In the genomic region with DNA sequence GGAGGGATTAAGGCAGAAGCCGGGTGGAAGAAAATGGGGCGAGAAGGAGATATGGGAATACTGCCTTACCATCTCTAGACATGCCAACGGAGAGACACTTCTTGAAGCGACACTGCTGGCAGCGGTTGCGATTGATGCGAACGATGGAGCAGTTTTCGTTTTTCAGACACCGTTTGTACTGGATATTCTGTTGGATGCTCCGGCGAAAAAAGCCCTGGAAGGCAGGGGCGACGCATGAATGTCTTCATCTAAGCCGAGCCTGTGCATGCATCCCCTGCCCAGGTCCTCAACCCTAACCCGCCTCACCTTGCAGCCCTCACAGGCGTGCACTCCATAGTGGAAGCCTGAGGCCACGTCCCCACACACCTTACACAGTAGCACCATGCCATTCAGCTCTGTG, we compare ENCODE assay signal across 10 mouse cellular contexts. TPM values are rescaled to one million over a fixed set of nuclear protein-coding genes. Genes with fewer than 3 reads are reported as not detected.
DNase-seq lines count a peak whose midpoint lies in the region; ATAC-seq and TF ChIP-seq lines count a peak whose summit lies in the region.
"Had no signal": no experiment of that assay in that cellular context is flagged by ENCODE, and none has a peak within 500 bp of the region (broad histone marks: within the 10 kb centered on the region; RNA-seq: fewer than 3 reads in every experiment).

No protein-coding gene starts in this region.

- no peaks in the 10 kb centered on the region for H3K9me3 ChIP-seq in forebrain, embryonic 14.5 days (replicated peaks; ENCODE audit: control insufficient read depth, low read length)
- no peaks in the 10 kb centered on the region for H3K9me3 ChIP-seq in forebrain, embryonic 11.5 days (ENCODE audit: control insufficient read depth, low read length)
- H3K9me3 ChIP-seq in hindbrain, postnatal 0 days (ENCODE audit: low read length), result no peaks in the 10 kb centered on the region
- no peaks in the 10 kb centered on the region for H3K9me3 ChIP-seq in hindbrain, embryonic 10.5 days
- no peaks in the 10 kb centered on the region for H3K9me3 ChIP-seq in megakaryocyte, embryonic 14.5 days
- H3K9me3 ChIP-seq: embryonic facial prominence, embryonic 13.5 days; liver, embryonic 15.5 days had no signal

- no peak for TF ChIP-seq CTCF in hindbrain, postnatal 0 days (IDR thresholded peaks at IDR 0.05; ENCODE audit: low read depth)

- no peak overlapping the region for H3K9ac ChIP-seq in forebrain, embryonic 14.5 days (ENCODE audit: low read length)
- H3K9ac ChIP-seq in forebrain, embryonic 11.5 days (ENCODE audit: low read length), result no peak overlapping the region
- H3K9ac ChIP-seq in hindbrain, postnatal 0 days (replicated peaks; ENCODE audit: low read length), result no peak overlapping the region
- H3K9ac ChIP-seq: embryonic facial prominence, embryonic 13.5 days; liver, embryonic 15.5 days had no signal

- DNase-seq in forebrain, embryonic 14.5 days (ENCODE audit: low spot score), result no peak
- no peak for DNase-seq in forebrain, embryonic 11.5 days (ENCODE audit: low spot score)
- DNase-seq in hindbrain, postnatal 0 days (ENCODE audit: low spot score), result no peak
- no peak for DNase-seq in hindbrain, embryonic 10.5 days (ENCODE audit: low spot score)
- peak; percentile 10 to 34 for DNase-seq in heart, postnatal 36 days
- no peak for DNase-seq in frontal cortex, postnatal 10 days (ENCODE audit: low spot score in 2 of 2)

- H3K36me3 ChIP-seq in forebrain, embryonic 14.5 days (ENCODE audit: control insufficient read depth, insufficient read depth, low read length), result peaks cover 40% of the 10 kb centered on the region
- H3K36me3 ChIP-seq in forebrain, embryonic 11.5 days (ENCODE audit: control insufficient read depth, insufficient read depth, low read length), result no peaks in the 10 kb centered on the region
- peaks cover 33% of the 10 kb centered on the region for H3K36me3 ChIP-seq in hindbrain, postnatal 0 days (ENCODE audit: insufficient read depth, low read length)
- peaks cover 35% of the 10 kb centered on the region for H3K36me3 ChIP-seq in hindbrain, embryonic 10.5 days
- peaks cover 56% of the 10 kb centered on the region for H3K36me3 ChIP-seq in megakaryocyte, embryonic 14.5 days (replicated peaks; ENCODE audit: low read length)

- intact Hi-C loops in heart, postnatal 36 days (cut with DNase I), result no loop called here

- H3K4me2 ChIP-seq in forebrain, embryonic 14.5 days (ENCODE audit: low read length), result no peak overlapping the region
- no peak overlapping the region for H3K4me2 ChIP-seq in forebrain, embryonic 11.5 days (ENCODE audit: low read depth, low read length, severe bottlenecking)
- no peak overlapping the region for H3K4me2 ChIP-seq in hindbrain, postnatal 0 days (ENCODE audit: low read depth, low read length)
- H3K4me2 ChIP-seq: embryonic facial prominence, embryonic 13.5 days; liver, embryonic 15.5 days had no signal

- peak overlapping the region; percentile 14; the same call in 1 of the 2 replicates for H3K27ac ChIP-seq in forebrain, embryonic 14.5 days (ENCODE audit: low read depth, low read length)
- H3K27ac ChIP-seq in forebrain, embryonic 11.5 days (ENCODE audit: low read depth, low read length), result no peak overlapping the region
- H3K27ac ChIP-seq in hindbrain, postnatal 0 days, result 0 out of 2 replicates have a peak overlapping the region, but pooled peaks have one; percentile 15
- no peak overlapping the region for H3K27ac ChIP-seq in hindbrain, embryonic 10.5 days
- H3K27ac ChIP-seq: embryonic facial prominence, embryonic 13.5 days; liver, embryonic 15.5 days had no signal

- 92% methylated on average over 18 of the region's 18 CpGs for WGBS in forebrain, embryonic 14.5 days
- 91% methylated on average over 18 of the region's 18 CpGs for WGBS in forebrain, embryonic 11.5 days
- WGBS in hindbrain, postnatal 0 days, result 90% methylated on average over 18 of the region's 18 CpGs
- 94% methylated on average over 18 of the region's 18 CpGs for whole genome bisulfite sequencing in hindbrain, embryonic 10.5 days

- no peaks in the 10 kb centered on the region for H3K27me3 ChIP-seq in forebrain, embryonic 14.5 days (replicated peaks; ENCODE audit: control insufficient read depth, insufficient read depth, low read length)
- H3K27me3 ChIP-seq in forebrain, embryonic 11.5 days (ENCODE audit: control insufficient read depth, insufficient read depth, low read length), result no peaks in the 10 kb centered on the region
- H3K27me3 ChIP-seq in hindbrain, postnatal 0 days (ENCODE audit: insufficient read depth, low read length), result no peaks in the 10 kb centered on the region
- H3K27me3 ChIP-seq in hindbrain, embryonic 10.5 days (ENCODE audit: insufficient read depth, poor library complexity, severe bottlenecking), result peaks cover 7% of the 10 kb centered on the region; the same call in 1 of the 2 replicates
- H3K27me3 ChIP-seq in megakaryocyte, embryonic 14.5 days (replicated peaks), result no peaks in the 10 kb centered on the region
- H3K27me3 ChIP-seq: embryonic facial prominence, embryonic 13.5 days; liver, embryonic 15.5 days had no signal

- H3K4me3 ChIP-seq in forebrain, embryonic 14.5 days (ENCODE audit: low read depth, low read length), result no peak overlapping the region
- no peak overlapping the region for H3K4me3 ChIP-seq in forebrain, embryonic 11.5 days (ENCODE audit: low read depth, low read length)
- H3K4me3 ChIP-seq in hindbrain, postnatal 0 days (ENCODE audit: low read length), result no peak overlapping the region
- H3K4me3 ChIP-seq in hindbrain, embryonic 10.5 days, result no peak overlapping the region
- H3K4me3 ChIP-seq in megakaryocyte, embryonic 14.5 days (replicated peaks), result peak overlapping the region; percentile 51
- H3K4me3 ChIP-seq: embryonic facial prominence, embryonic 13.5 days; liver, embryonic 15.5 days had no signal

- peaks cover 51% of the 10 kb centered on the region for H3K4me1 ChIP-seq in forebrain, embryonic 14.5 days (ENCODE audit: control insufficient read depth, insufficient read depth, low read length)
- peaks cover 42% of the 10 kb centered on the region for H3K4me1 ChIP-seq in forebrain, embryonic 11.5 days (replicated peaks; ENCODE audit: control insufficient read depth, insufficient read depth, low read length)
- peaks cover 41% of the 10 kb centered on the region for H3K4me1 ChIP-seq in hindbrain, postnatal 0 days (ENCODE audit: insufficient read depth, low read length)
- peaks cover 76% of the 10 kb centered on the region for H3K4me1 ChIP-seq in hindbrain, embryonic 10.5 days (replicated peaks)
- peaks cover 99% of the 10 kb centered on the region for H3K4me1 ChIP-seq in megakaryocyte, embryonic 14.5 days

- no peak for ATAC-seq in forebrain, embryonic 14.5 days
- ATAC-seq in forebrain, embryonic 11.5 days (replicated peaks; ENCODE audit: low FRiP score), result no peak
- no peak for ATAC-seq in hindbrain, postnatal 0 days
- ATAC-seq in megakaryocyte, adult 5-6 weeks (ENCODE audit: poor library complexity, severe bottlenecking), result no peak

RNA-seq across cellular contexts. Expression of a gene that starts 4.0 kb away (rescaled TPM):
- 2.2 and 3.1 TPM in 2 replicates for polyA plus RNA-seq in forebrain, embryonic 14.5 days (2014; fragmentation: Nextera tagmentation; extraction: Ambion mirVana)
- polyA plus RNA-seq in forebrain, embryonic 11.5 days (2014; fragmentation: Nextera tagmentation; extraction: Ambion mirVana), result 1.0 and 1.6 TPM in 2 replicates
- total RNA-seq in hindbrain, postnatal 0 days (2014; rRNA removed), result 7.5 and 8.6 TPM in 2 replicates
- 10.2 and 13.5 TPM in 2 replicates for polyA plus RNA-seq in hindbrain, postnatal 0 days (2015; fragmentation: Nextera tagmentation; extraction: Ambion mirVana)
- 1.2 and 1.5 TPM in 2 replicates for polyA plus RNA-seq in hindbrain, embryonic 10.5 days (2016; fragmentation: Nextera tagmentation; extraction: Ambion mirVana)
- 5.6 and 22.1 TPM in 2 replicates for polyA plus RNA-seq in megakaryocyte, embryonic 14.5 days (2012; ENCODE audit: insufficient read depth, low replicate concordance)
- total RNA-seq in megakaryocyte, adult 5-6 weeks (2015), result 0.11 and 0.25 TPM in 2 replicates
- 0.12 and 0.37 TPM in 2 replicates for total RNA-seq in megakaryocyte, adult 5-6 weeks (2017)
- 100 to 1,000 TPM; 104 to 107 TPM for total RNA-seq in heart, postnatal 36 days (2021)

RNA-seq across cellular contexts. Expression of a gene that starts 24.2 kb away (rescaled TPM):
- 19.3 and 20.5 TPM in 2 replicates for polyA plus RNA-seq in forebrain, embryonic 14.5 days (2014; fragmentation: Nextera tagmentation; extraction: Ambion mirVana)
- 24.0 and 28.4 TPM in 2 replicates for polyA plus RNA-seq in forebrain, embryonic 11.5 days (2014; fragmentation: Nextera tagmentation; extraction: Ambion mirVana)
- 77.7 and 94.3 TPM in 2 replicates for total RNA-seq in hindbrain, postnatal 0 days (2014; rRNA removed)
- polyA plus RNA-seq in hindbrain, postnatal 0 days (2015; fragmentation: Nextera tagmentation; extraction: Ambion mirVana), result 25.0 and 25.4 TPM in 2 replicates
- polyA plus RNA-seq in hindbrain, embryonic 10.5 days (2016; fragmentation: Nextera tagmentation; extraction: Ambion mirVana), result 24.4 and 25.2 TPM in 2 replicates
- 30.0 and 46.8 TPM in 2 replicates for polyA plus RNA-seq in megakaryocyte, embryonic 14.5 days (2012; ENCODE audit: insufficient read depth, low replicate concordance)
- total RNA-seq in megakaryocyte, adult 5-6 weeks (2015), result 73.7 and 74.9 TPM in 2 replicates
- 111 and 119 TPM in 2 replicates for total RNA-seq in megakaryocyte, adult 5-6 weeks (2017)
- 10 to 100 TPM; 74.4 to 75.3 TPM for total RNA-seq in heart, postnatal 36 days (2021)

RNA-seq across cellular contexts. Expression of a gene that starts 30.7 kb away (rescaled TPM):
- polyA plus RNA-seq in forebrain, embryonic 14.5 days (2014; fragmentation: Nextera tagmentation; extraction: Ambion mirVana), result 164 and 199 TPM in 2 replicates
- polyA plus RNA-seq in forebrain, embryonic 11.5 days (2014; fragmentation: Nextera tagmentation; extraction: Ambion mirVana), result 35.9 and 36.9 TPM in 2 replicates
- total RNA-seq in hindbrain, postnatal 0 days (2014; rRNA removed), result 725 and 812 TPM in 2 replicates
- 160 TPM in 2 replicates for polyA plus RNA-seq in hindbrain, postnatal 0 days (2015; fragmentation: Nextera tagmentation; extraction: Ambion mirVana)
- 12.8 and 22.2 TPM in 2 replicates for polyA plus RNA-seq in hindbrain, embryonic 10.5 days (2016; fragmentation: Nextera tagmentation; extraction: Ambion mirVana)
- 37.6 and 38.9 TPM in 2 replicates for polyA plus RNA-seq in megakaryocyte, embryonic 14.5 days (2012; ENCODE audit: insufficient read depth, low replicate concordance)
- 10.0 and 11.6 TPM in 2 replicates for total RNA-seq in megakaryocyte, adult 5-6 weeks (2015)
- total RNA-seq in megakaryocyte, adult 5-6 weeks (2017), result 8.0 and 9.0 TPM in 2 replicates
- total RNA-seq in heart, postnatal 36 days (2021), result 100 to 1,000 TPM; 100 to 111 TPM

RNA-seq across cellular contexts. Expression of a gene that starts 33.6 kb away (rescaled TPM):
- 41.0 and 45.0 TPM in 2 replicates for polyA plus RNA-seq in forebrain, embryonic 14.5 days (2014; fragmentation: Nextera tagmentation; extraction: Ambion mirVana)
- 59.9 and 63.2 TPM in 2 replicates for polyA plus RNA-seq in forebrain, embryonic 11.5 days (2014; fragmentation: Nextera tagmentation; extraction: Ambion mirVana)
- 24.4 and 74.0 TPM in 2 replicates for total RNA-seq in hindbrain, postnatal 0 days (2014; rRNA removed)
- 35.4 and 35.7 TPM in 2 replicates for polyA plus RNA-seq in hindbrain, postnatal 0 days (2015; fragmentation: Nextera tagmentation; extraction: Ambion mirVana)
- polyA plus RNA-seq in hindbrain, embryonic 10.5 days (2016; fragmentation: Nextera tagmentation; extraction: Ambion mirVana), result 49.5 and 55.9 TPM in 2 replicates
- 10.6 and 13.2 TPM in 2 replicates for polyA plus RNA-seq in megakaryocyte, embryonic 14.5 days (2012; ENCODE audit: insufficient read depth, low replicate concordance)
- 35.6 and 39.9 TPM in 2 replicates for total RNA-seq in megakaryocyte, adult 5-6 weeks (2015)
- 32.1 and 33.2 TPM in 2 replicates for total RNA-seq in megakaryocyte, adult 5-6 weeks (2017)
- 10 to 100 TPM; 26.1 to 26.2 TPM for total RNA-seq in heart, postnatal 36 days (2021)

RNA-seq across cellular contexts. Expression of a gene that starts 41.9 kb away (rescaled TPM):
- 76.0 and 85.9 TPM in 2 replicates for polyA plus RNA-seq in forebrain, embryonic 14.5 days (2014; fragmentation: Nextera tagmentation; extraction: Ambion mirVana)
- 75.9 and 76.6 TPM in 2 replicates for polyA plus RNA-seq in forebrain, embryonic 11.5 days (2014; fragmentation: Nextera tagmentation; extraction: Ambion mirVana)
- total RNA-seq in hindbrain, postnatal 0 days (2014; rRNA removed), result 63.2 and 88.6 TPM in 2 replicates
- polyA plus RNA-seq in hindbrain, postnatal 0 days (2015; fragmentation: Nextera tagmentation; extraction: Ambion mirVana), result 47.1 and 48.3 TPM in 2 replicates
- polyA plus RNA-seq in hindbrain, embryonic 10.5 days (2016; fragmentation: Nextera tagmentation; extraction: Ambion mirVana), result 76.9 and 83.6 TPM in 2 replicates
- polyA plus RNA-seq in megakaryocyte, embryonic 14.5 days (2012; ENCODE audit: insufficient read depth, low replicate concordance), result 40.2 and 55.7 TPM in 2 replicates
- total RNA-seq in megakaryocyte, adult 5-6 weeks (2015), result 17.9 and 21.5 TPM in 2 replicates
- 22.6 and 31.3 TPM in 2 replicates for total RNA-seq in megakaryocyte, adult 5-6 weeks (2017)
- 10 to 100 TPM; 45.2 to 52.7 TPM for total RNA-seq in heart, postnatal 36 days (2021)

Comparison
In these comparisons a context has a peak if more than half of its experiments do, and no peak if none do; other contexts are left out.
1. H3K27ac ChIP-seq: peak in forebrain, embryonic 14.5 days (single experiment) and hindbrain, postnatal 0 days (single experiment); none in forebrain, embryonic 11.5 days (single experiment) and hindbrain, embryonic 10.5 days (single experiment).
2. DNase-seq: peak in heart, postnatal 36 days (2 of 2); none in forebrain, embryonic 14.5 days (single experiment), forebrain, embryonic 11.5 days (single experiment), hindbrain, postnatal 0 days (single experiment), hindbrain, embryonic 10.5 days (single experiment) and frontal cortex, postnatal 10 days (0 of 2).